Comparison of ENCODE assay signal across 22 mouse cellular contexts in the genomic region with DNA sequence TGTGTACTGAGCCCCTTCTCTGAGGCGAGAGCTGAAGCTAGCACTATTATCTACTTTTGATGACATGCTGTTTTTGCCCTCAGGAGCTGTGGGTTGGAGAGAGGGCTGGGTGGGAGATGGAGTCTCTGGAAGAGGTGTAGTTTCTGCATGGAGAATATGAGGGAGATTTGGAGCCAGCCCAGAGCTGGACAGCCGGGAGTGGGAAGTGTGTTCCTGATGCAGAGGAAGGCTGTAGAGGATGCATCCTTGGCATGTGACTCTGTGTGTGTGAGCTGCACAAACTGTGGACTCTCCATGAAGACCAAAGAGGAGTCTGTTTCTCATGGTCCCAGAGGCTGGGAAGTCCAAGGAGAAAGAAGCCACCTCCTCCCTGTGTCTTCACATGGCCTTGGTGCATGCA. TPM values are rescaled to one million over a fixed set of nuclear protein-coding genes. Genes with fewer than 3 reads are reported as not detected.
DNase-seq lines count a peak whose midpoint lies in the region.
"Had no signal": no experiment of that assay in that cellular context is flagged by ENCODE, and none has a peak within 500 bp of the region (broad histone marks: within the 10 kb centered on the region; RNA-seq: fewer than 3 reads in every experiment).

No protein-coding gene starts in this region.

- peak; percentile 64 to 74 for DNase-seq in frontal cortex, postnatal 36 days (ENCODE audit: low spot score in 2 of 2)
- no peak for DNase-seq in frontal cortex, postnatal 14 days (ENCODE audit: low spot score in 2 of 2)
- DNase-seq in left cerebral cortex, postnatal 36 days (ENCODE audit: low spot score in 2 of 2) = peak; percentile 64 to 74
- no peak for DNase-seq in left cerebral cortex, postnatal 10 days (ENCODE audit: extremely low spot score in 1 of 2, low spot score in 2 of 2)
- DNase-seq in right cerebral cortex, postnatal 36 days (ENCODE audit: low spot score in 2 of 2) = peak; percentile 31 to 75
- DNase-seq in right cerebral cortex, postnatal 4 days = no peak
- DNase-seq: adrenal gland, postnatal 10 days; adrenal gland, postnatal 36 days; B cell, adult 2 months; cerebellum, adult 11 months; cerebellum, adult 2 months; cerebellum, adult 9-11 months; cerebellum, postnatal 25 days; gastrocnemius, postnatal 10 days; gastrocnemius, postnatal 36 days; heart, adult 2 months; heart, postnatal 14 days; heart, postnatal 4 days had no signal

- intact Hi-C loops in left cerebral cortex, postnatal 36 days (cut with DNase I) = no loop called here
- intact Hi-C loops in left cerebral cortex, postnatal 10 days (cut with DNase I) = no loop called here

RNA-seq across cellular contexts. Expression of gene Kcnj6, which starts 17.1 kb away (rescaled TPM):
- total RNA-seq in left cerebral cortex, postnatal 36 days (2021) = 100 to 1,000 TPM in 1 of 2 experiments, 10 to 100 TPM in 1; 77.0 to 103 TPM
- 10 to 100 TPM; 54.4 to 57.3 TPM for total RNA-seq in left cerebral cortex, postnatal 10 days (2021)
- total RNA-seq: CH12.LX; common myeloid progenitor, adult 5-6 weeks; gastrocnemius, adult 18-20 months; gastrocnemius, postnatal 10 days; gastrocnemius, postnatal 36 days; granulocyte monocyte progenitor cell, adult 5-6 weeks; heart, adult 2 months; heart, postnatal 14 days; heart, postnatal 4 days had no signal

Comparison
In these comparisons a context has a peak if more than half of its experiments do, and no peak if none do; other contexts are left out.
1. DNase-seq: peak in frontal cortex, postnatal 36 days (2 of 2), left cerebral cortex, postnatal 36 days (2 of 2) and right cerebral cortex, postnatal 36 days (2 of 2); none in frontal cortex, postnatal 14 days (0 of 2), left cerebral cortex, postnatal 10 days (0 of 2) and right cerebral cortex, postnatal 4 days (single experiment).